Mouse (Mus musculus): ENCODE measurements around the gene Tradd. TPM values are rescaled to one million over a fixed set of nuclear protein-coding genes. Genes with fewer than 3 reads are reported as not detected.

Gene Tradd
- polyA plus RNA-seq (2015; fragmentation: Nextera tagmentation; extraction: Ambion mirVana), result 13.8 and 16.2 TPM in 2 replicates

GRCm38 (mm10) chr8:105264024-105264982 lies at the start of gene Tradd, which contains the start of gene Fbxl8:
Gene Tradd (minus strand): TSS chr8:105264609.
Gene Fbxl8 (plus strand): TSS chr8:105264648.

GRCm38 (mm10) chr8:105305211-105306145 lies 41.1 kb upstream of the Tradd start, which contains the start of gene Elmo3:
Gene Elmo3 (plus strand): TSS chr8:105305601.

GRCm38 (mm10) chr8:105297511-105298192 lies 33.2 kb upstream of the Tradd start, which contains the start of gene E2f4:
Gene E2f4 (plus strand): TSS chr8:105297663.

GRCm38 (mm10) chr8:105295895-105296573 lies 31.6 kb upstream of the Tradd start, which contains the start of gene Exoc3l:
Gene Exoc3l (minus strand): TSS chr8:105296101.

GRCm38 (mm10) chr8:105289805-105290460 lies 25.5 kb upstream of the Tradd start, which contains the start of gene 4931428F04Rik:
Gene 4931428F04Rik (minus strand): TSS chr8:105289864.

GRCm38 (mm10) chr8:105275840-105276239 lies 11.4 kb upstream of the Tradd start, which contains the start of gene Nol3:
Gene Nol3 (plus strand): TSS chr8:105276140.

GRCm38 (mm10) chr8:105269461-105269947 lies 5.1 kb upstream of the Tradd start, which contains the start of gene Hsf4:
Gene Hsf4 (plus strand): TSS chr8:105269801.

GRCm38 (mm10) chr8:105254966-105255350 lies 9.5 kb downstream of the Tradd start, which contains the start of gene B3gnt9:
Gene B3gnt9 (minus strand): TSS chr8:105255153.

GRCm38 (mm10) chr8:105224413-105225271 lies 39.8 kb downstream of the Tradd start, which contains the start of gene D230025D16Rik:
Gene D230025D16Rik (plus strand): TSS chr8:105225145.

MicroRNAs within 50 kb of the gene (microRNA counts, 519-probe panel; counts per million panel counts)
- microRNA mmu-miR-328, result 3,728 counts per million, percentile 29 among the panel's probes with 10 or more counts

Small RNAs within 50 kb of the gene (microRNA-seq; reads per million reads assigned to microRNA genes)
- gene Gm27320, result not detected
- gene Mir328, result 409 reads per million, percentile 65 among the genes with 10 or more reads in this experiment

Other genes with a start within 250 kb of the Tradd start
- gene Ces3a, start 216.0 kb downstream of the Tradd start, polyA plus RNA-seq (2015; fragmentation: Nextera tagmentation; extraction: Ambion mirVana), result not detected in 2 replicates
- not detected in 2 replicates for gene Ces3b, start 180.9 kb downstream of the Tradd start, polyA plus RNA-seq (2015; fragmentation: Nextera tagmentation; extraction: Ambion mirVana)
- gene Ces4a, start 132.8 kb downstream of the Tradd start, polyA plus RNA-seq (2015; fragmentation: Nextera tagmentation; extraction: Ambion mirVana), result 0.14 and 0.15 TPM in 2 replicates
- gene Cbfb, start 93.9 kb downstream of the Tradd start, polyA plus RNA-seq (2015; fragmentation: Nextera tagmentation; extraction: Ambion mirVana), result 30.7 and 34.8 TPM in 2 replicates
- gene D230025D16Rik, start 39.5 kb downstream of the Tradd start, polyA plus RNA-seq (2015; fragmentation: Nextera tagmentation; extraction: Ambion mirVana), result 19.1 and 19.5 TPM in 2 replicates
- gene B3gnt9, start 9.5 kb downstream of the Tradd start, polyA plus RNA-seq (2015; fragmentation: Nextera tagmentation; extraction: Ambion mirVana), result 13.8 and 15.8 TPM in 2 replicates
- gene Fbxl8, start within 50 bp of the Tradd start, polyA plus RNA-seq (2015; fragmentation: Nextera tagmentation; extraction: Ambion mirVana), result 1.9 and 2.9 TPM in 2 replicates
- 1.2 and 1.9 TPM in 2 replicates for gene Hsf4, start 5.2 kb upstream of the Tradd start, polyA plus RNA-seq (2015; fragmentation: Nextera tagmentation; extraction: Ambion mirVana)
- 9.1 and 9.4 TPM in 2 replicates for gene Nol3, start 11.5 kb upstream of the Tradd start, polyA plus RNA-seq (2015; fragmentation: Nextera tagmentation; extraction: Ambion mirVana)
- gene 4931428F04Rik, start 25.3 kb upstream of the Tradd start, polyA plus RNA-seq (2015; fragmentation: Nextera tagmentation; extraction: Ambion mirVana), result 53.4 and 66.4 TPM in 2 replicates
- 6.0 and 8.7 TPM in 2 replicates for gene Exoc3l, start 31.5 kb upstream of the Tradd start, polyA plus RNA-seq (2015; fragmentation: Nextera tagmentation; extraction: Ambion mirVana)
- 29.8 and 32.5 TPM in 2 replicates for gene E2f4, start 33.1 kb upstream of the Tradd start, polyA plus RNA-seq (2015; fragmentation: Nextera tagmentation; extraction: Ambion mirVana)
- 0.76 and 1.2 TPM in 2 replicates for gene Elmo3, start 41.0 kb upstream of the Tradd start, polyA plus RNA-seq (2015; fragmentation: Nextera tagmentation; extraction: Ambion mirVana)
- 1.1 and 1.2 TPM in 2 replicates for gene Lrrc29, start 61.7 kb upstream of the Tradd start, polyA plus RNA-seq (2015; fragmentation: Nextera tagmentation; extraction: Ambion mirVana)
- 162 and 168 TPM in 2 replicates for gene Tmem208, start 61.7 kb upstream of the Tradd start, polyA plus RNA-seq (2015; fragmentation: Nextera tagmentation; extraction: Ambion mirVana)
- 0.65 and 1.3 TPM in 2 replicates for gene Fhod1, start 83.3 kb upstream of the Tradd start, polyA plus RNA-seq (2015; fragmentation: Nextera tagmentation; extraction: Ambion mirVana)
- gene Slc9a5, start 84.2 kb upstream of the Tradd start, polyA plus RNA-seq (2015; fragmentation: Nextera tagmentation; extraction: Ambion mirVana), result 10.0 and 13.8 TPM in 2 replicates
- 1.3 and 2.0 TPM in 2 replicates for gene Plekhg4, start 108.7 kb upstream of the Tradd start, polyA plus RNA-seq (2015; fragmentation: Nextera tagmentation; extraction: Ambion mirVana)
- not detected in 2 replicates for gene Kctd19, start 148.9 kb upstream of the Tradd start, polyA plus RNA-seq (2015; fragmentation: Nextera tagmentation; extraction: Ambion mirVana)
- 0.53 and 0.54 TPM in 2 replicates for gene Lrrc36, start 149.0 kb upstream of the Tradd start, polyA plus RNA-seq (2015; fragmentation: Nextera tagmentation; extraction: Ambion mirVana)
- gene Tppp3, start 206.9 kb upstream of the Tradd start, polyA plus RNA-seq (2015; fragmentation: Nextera tagmentation; extraction: Ambion mirVana), result 263 and 304 TPM in 2 replicates
- 33.4 and 36.8 TPM in 2 replicates for gene Zdhhc1, start 232.3 kb upstream of the Tradd start, polyA plus RNA-seq (2015; fragmentation: Nextera tagmentation; extraction: Ambion mirVana)

All from neural tube, postnatal 0 days (tissue).